Mouse (Mus musculus): Measurements from ENCODE around the gene Acan.

GRCm38 (mm10) chr7:79149522-79149921, 96.2 kb downstream of the Acan start:
- no peak for TF ChIP-seq CTCF (IDR thresholded peaks at IDR 0.05 in 2 of 3, conservative IDR thresholded peaks at IDR 0.05 in 1 of 3; ENCODE audit: control insufficient read depth in 1 of 3, insufficient read depth in 1 of 3, low read depth in 2 of 3, low read length in 3 of 3, poor library complexity in 1 of 3, severe bottlenecking in 1 of 3)
- TF ChIP-seq EP300 (IDR thresholded peaks at IDR 0.05; ENCODE audit: low read depth in 1 of 2, low read length in 2 of 2) = no peak
- no peak for TF ChIP-seq TAL1 (IDR thresholded peaks at IDR 0.05; ENCODE audit: low read length)
- TF ChIP-seq POLR2A (IDR thresholded peaks at IDR 0.05; ENCODE audit: control insufficient read depth in 1 of 2, insufficient read depth in 1 of 2, low read depth in 1 of 2, low read length in 2 of 2, poor library complexity in 1 of 2) = no peak
- TF ChIP-seq TCF12 (IDR thresholded peaks at IDR 0.05; ENCODE audit: low read depth, low read length) = no peak
- no peak for TF ChIP-seq KAT2A (conservative IDR thresholded peaks at IDR 0.05; ENCODE audit: low read depth, low read length)
- no peak for TF ChIP-seq E2F4 (IDR thresholded peaks at IDR 0.05; ENCODE audit: borderline replicate concordance, low read depth, low read length)
